Mouse (Mus musculus): ENCODE measurements around the gene Hs3st3b1. TPM values are rescaled to one million over a fixed set of nuclear protein-coding genes. Genes with fewer than 3 reads are reported as not detected.
A peak's percentile ranks its signal among the peaks of the same experiment; 100 is the strongest.

Hs3st3b1 gene
- polyA plus RNA-seq, 1 experiment from 2014 or later: 5.3 TPM

DNA sequence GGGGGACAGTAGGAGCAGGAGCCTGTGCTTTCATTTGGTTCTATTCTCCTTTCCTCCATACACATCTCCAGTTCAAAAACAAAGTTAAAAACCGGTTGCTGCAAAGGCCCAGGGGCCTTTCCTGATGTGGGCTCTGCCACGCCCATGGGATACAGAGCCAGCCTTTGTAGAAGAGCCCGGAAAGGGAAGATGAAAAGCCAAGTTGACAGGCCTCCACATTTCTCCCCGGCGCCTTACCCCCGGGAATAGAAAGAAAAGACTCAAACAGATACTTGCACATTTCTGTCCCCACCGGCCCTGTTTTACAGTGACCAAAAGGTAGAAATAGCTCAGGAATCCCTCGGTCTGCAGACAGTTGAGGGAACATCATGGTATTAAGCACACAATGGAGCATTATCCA is 77.4 kb downstream of the Hs3st3b1 start:
- Histone ChIP-seq H3K27me3 (replicated peaks; ENCODE audit: control insufficient read depth, insufficient read depth, low read length) (no peaks in the 10 kb centered on the region), H3K4me2 (ENCODE audit: low read length) (no peak overlapping the region), H3K9ac (ENCODE audit: low read length) (no peak overlapping the region), H3K27ac (ENCODE audit: low read depth) (no peak overlapping the region), H3K36me3 (ENCODE audit: control insufficient read depth, insufficient read depth, low read length) (no peaks in the 10 kb centered on the region), H3K4me3 (ENCODE audit: low read depth, low read length) (no peak overlapping the region), H3K9me3 (ENCODE audit: control insufficient read depth, low read length) (no peaks in the 10 kb centered on the region), H3K4me1 (replicated peaks; ENCODE audit: control insufficient read depth, insufficient read depth, low read length) (no peaks in the 10 kb centered on the region)
- no peak for ATAC-seq (replicated peaks; ENCODE audit: low FRiP score, low TSS enrichment, low read depth)
- 61% methylated on average over 8 of the region's 8 CpGs for WGBS
- peak; percentile 51 for DNase-seq (ENCODE audit: low spot score)

- H3K36me3 ChIP-seq (ENCODE audit: control insufficient read depth, insufficient read depth, low read length): no peaks in the 10 kb centered on the region
- H3K27me3 ChIP-seq (replicated peaks; ENCODE audit: control insufficient read depth, insufficient read depth, low read length): no peaks in the 10 kb centered on the region
- 43% methylated on average over 13 of the region's 13 CpGs for WGBS
- no peaks in the 10 kb centered on the region for H3K9me3 ChIP-seq (ENCODE audit: control insufficient read depth, low read length)
- ATAC-seq (replicated peaks; ENCODE audit: low FRiP score, low TSS enrichment, low read depth): no peak
- no peak overlapping the region for H3K4me3 ChIP-seq (ENCODE audit: low read depth, low read length)
- H3K9ac ChIP-seq (ENCODE audit: low read length): no peak overlapping the region
- DNase-seq (ENCODE audit: low spot score): no peak
- H3K4me2 ChIP-seq (ENCODE audit: low read length): no peak overlapping the region
- no peak overlapping the region for H3K27ac ChIP-seq (ENCODE audit: low read depth)
- H3K4me1 ChIP-seq (replicated peaks; ENCODE audit: control insufficient read depth, insufficient read depth, low read length): no peaks in the 10 kb centered on the region
Measured at GRCm38 (mm10) chr11:63837526-63837925, 84.6 kb downstream of the Hs3st3b1 start.

Other genes starting within 250 kb of the Hs3st3b1 start
- gene Cox10, start 157.2 kb upstream of the Hs3st3b1 start, polyA plus RNA-seq (2014; fragmentation: Nextera tagmentation; extraction: Ambion mirVana): 33.0 and 34.3 TPM in 2 replicates

All from intestine, embryonic 14.5 days (tissue).